Mouse (Mus musculus) E14TG2a.4 (cell line): ENCODE measurements around the gene Zfp184.

ENCODE experiments used
- CTCF ChIP-seq: conservative IDR thresholded peaks from 2 replicates; pipeline ENCODE4 v1.5.1; 2014; ENCODE audit warnings: low read length
- NANOG ChIP-seq: IDR thresholded peaks from 2 replicates; pipeline ENCODE4 v1.6.1; 2014; ENCODE audit warnings: borderline replicate concordance, low read length, mixed read lengths

- TF ChIP-seq CTCF (no peak), NANOG (no peak)
Observed at GRCm38 (mm10) chr13:22007121-22007510, 62.2 kb downstream of the Zfp184 start.
